Mouse (Mus musculus) hindbrain, embryonic 10.5 days (tissue): ENCODE measurements around the gene Vwa5b2. TPM values are rescaled to one million over a fixed set of nuclear protein-coding genes. Genes with fewer than 3 reads are reported as not detected.
A peak's percentile ranks its signal among the peaks of the same experiment; 100 is the strongest.

Source experiments
- DNase-seq: peaks from one replicate; pipeline ENCODE4 v3.0.0-alpha.2; 2017; ENCODE audit warnings: low spot score
- H3K27ac ChIP-seq: fragments of 300-500 bp; sonication (generic); 2 replicates; pipeline ENCODE4 v1.5.1; 2016; ENCODE audit warnings: mild to moderate bottlenecking, moderate library complexity
- H3K27me3 ChIP-seq: fragments of 300-500 bp; sonication (generic); 2 replicates; pipeline ENCODE4 v1.6.1; 2016; ENCODE audit warnings: mild to moderate bottlenecking; ENCODE audit not compliant: poor library complexity, insufficient read depth, severe bottlenecking
- H3K36me3 ChIP-seq: fragments of 300-500 bp; sonication (generic); 2 replicates; pipeline ENCODE4 v1.6.1; 2016; ENCODE audit warnings: mild to moderate bottlenecking, moderate library complexity
- H3K4me1 ChIP-seq: fragments of 300-500 bp; sonication (generic); replicated peaks from 2 replicates; pipeline ENCODE4 v1.6.1; 2016; ENCODE audit warnings: mild to moderate bottlenecking
- H3K4me3 ChIP-seq: fragments of 300-500 bp; sonication (generic); 2 replicates; pipeline ENCODE4 v1.5.1; 2016; ENCODE audit warnings: mild to moderate bottlenecking, moderate library complexity
- H3K9me3 ChIP-seq: fragments of 300-500 bp; sonication (generic); 2 replicates; pipeline ENCODE4 v1.6.1; 2016; ENCODE audit warnings: mild to moderate bottlenecking, moderate library complexity
- WGBS: fragments of 180-500 bp; shearing (Covaris S2); methylation state at CpG from one replicate; pipeline ENCODE4 v1.1.7; 2016; 5-methylcytosine and 5-hydroxymethylcytosine counted together
- polyA plus RNA-seq: library from polyadenylated mRNA; unstranded; fragments of >200 nt; fragmentation: Nextera tagmentation; extraction: Ambion mirVana; gene quantifications from 2 replicates; pipeline ENCODE4 v1.2.1, GENCODE M21; 2016

Gene Vwa5b2
- polyA plus RNA-seq, 1 experiment from 2014 or later: 4.0 TPM

DNA sequence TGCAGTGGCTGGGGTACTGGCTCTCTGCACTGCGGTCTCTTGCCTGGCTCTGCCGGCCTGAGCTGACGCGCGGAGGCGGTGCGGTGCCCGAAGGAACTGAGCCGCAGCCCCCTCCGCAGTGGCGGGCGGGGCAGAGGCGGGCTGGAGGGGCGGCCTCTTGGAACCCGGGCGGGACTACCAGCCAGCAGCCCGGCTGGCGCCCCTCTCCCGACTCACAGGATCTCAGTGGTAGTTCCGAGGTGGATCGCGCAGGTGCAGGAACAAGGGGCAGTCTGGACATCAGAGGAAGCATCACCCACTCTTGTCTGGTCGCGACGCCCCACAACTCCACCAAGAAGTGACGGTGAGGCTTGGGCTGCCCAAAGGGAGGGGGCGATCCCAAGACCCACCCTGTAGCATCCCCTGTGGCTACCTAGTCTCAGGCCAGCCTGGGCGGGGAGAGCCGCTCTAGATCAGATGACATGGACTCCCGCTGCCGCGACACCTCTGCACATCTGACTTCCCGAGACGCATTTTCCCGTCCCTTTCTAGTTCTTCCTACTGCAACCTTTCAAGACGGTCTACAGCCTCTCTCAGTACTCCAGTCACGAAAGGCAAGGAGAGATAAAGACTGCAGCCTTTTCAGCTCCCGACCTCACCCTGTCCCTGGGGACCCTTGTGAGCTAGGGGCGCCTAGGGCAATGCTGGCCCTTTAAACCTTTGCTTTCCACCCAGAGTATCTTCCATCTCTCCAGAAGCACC is 838 bp downstream of the Vwa5b2 start:
- peak overlapping the region; percentile 67 for H3K4me3 ChIP-seq
- H3K36me3 ChIP-seq: no peaks in the 10 kb centered on the region
- peaks cover 71% of the 10 kb centered on the region for H3K27me3 ChIP-seq
- no peaks in the 10 kb centered on the region for H3K9me3 ChIP-seq
- DNase-seq: peak; percentile 61
- under 1% methylated on average over 39 of the region's 39 CpGs for WGBS
- peak overlapping the region; percentile 71 for H3K27ac ChIP-seq
- H3K4me1 ChIP-seq: peaks cover 26% of the 10 kb centered on the region

- no peak for DNase-seq
- peaks cover 71% of the 10 kb centered on the region for H3K27me3 ChIP-seq
- H3K27ac ChIP-seq: no peak overlapping the region
- peak overlapping the region; percentile 67 for H3K4me3 ChIP-seq
- H3K9me3 ChIP-seq: no peaks in the 10 kb centered on the region
- WGBS: 2% methylated on average over 17 of the region's 17 CpGs
- no peaks in the 10 kb centered on the region for H3K36me3 ChIP-seq
- H3K4me1 ChIP-seq: peaks cover 26% of the 10 kb centered on the region
These were observed 1.4 kb downstream of the Vwa5b2 start for GRCm38 (mm10) chr16:20590680-20591038.

DNA sequence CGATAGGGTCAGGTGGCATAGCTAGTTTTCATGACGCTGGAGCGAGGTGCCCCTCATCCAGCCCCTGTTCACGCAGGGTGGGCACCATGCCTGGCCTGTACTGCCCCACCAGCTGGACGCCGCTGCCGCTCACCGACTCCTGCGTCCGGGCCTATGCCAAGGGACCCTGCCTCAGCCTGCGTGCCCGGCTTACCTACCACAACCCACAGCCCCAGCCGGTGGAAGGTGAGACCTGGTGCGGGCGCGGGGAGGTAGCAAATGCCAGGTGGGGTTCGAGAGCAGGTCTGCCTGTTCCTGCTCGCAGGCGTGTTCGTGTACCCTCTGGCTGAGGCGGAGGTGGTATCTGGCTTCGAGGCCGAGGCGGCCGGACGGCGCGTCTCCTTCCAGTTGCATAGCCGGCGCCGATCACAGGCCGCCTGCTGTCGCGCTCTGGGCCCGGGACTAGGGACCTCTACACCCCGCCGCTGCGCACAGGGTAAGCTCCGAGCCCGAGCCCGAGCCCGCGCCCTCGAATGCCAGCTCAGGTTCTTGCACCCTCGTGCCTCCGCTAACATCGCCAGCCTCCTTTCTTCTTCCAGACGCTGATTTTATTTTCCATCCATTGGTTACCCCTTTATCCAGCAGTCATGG is 1.9 kb downstream of the Vwa5b2 start:
- peaks cover 75% of the 10 kb centered on the region for H3K27me3 ChIP-seq
- H3K9me3 ChIP-seq: no peaks in the 10 kb centered on the region

GRCm38 (mm10) chr16:20595060-20595673 is 5.9 kb downstream of the Vwa5b2 start:
- peaks cover 52% of the 10 kb centered on the region for H3K27me3 ChIP-seq
- H3K4me3 ChIP-seq: no peak overlapping the region
- H3K4me1 ChIP-seq: peaks cover 14% of the 10 kb centered on the region
- DNase-seq: no peak
- H3K36me3 ChIP-seq: no peaks in the 10 kb centered on the region
- H3K27ac ChIP-seq: no peak overlapping the region
- WGBS: 86% methylated on average over 7 of the region's 7 CpGs
- no peaks in the 10 kb centered on the region for H3K9me3 ChIP-seq

More for the DNA sequence above, 1.9 kb downstream of the Vwa5b2 start:
- H3K4me1 ChIP-seq: peaks cover 26% of the 10 kb centered on the region
- H3K27ac ChIP-seq: no peak overlapping the region
- H3K4me3 ChIP-seq: peak overlapping the region; percentile 67
- DNase-seq: peak; percentile 31
- 4% methylated on average over 48 of the region's 48 CpGs for WGBS
- no peaks in the 10 kb centered on the region for H3K36me3 ChIP-seq

DNA sequence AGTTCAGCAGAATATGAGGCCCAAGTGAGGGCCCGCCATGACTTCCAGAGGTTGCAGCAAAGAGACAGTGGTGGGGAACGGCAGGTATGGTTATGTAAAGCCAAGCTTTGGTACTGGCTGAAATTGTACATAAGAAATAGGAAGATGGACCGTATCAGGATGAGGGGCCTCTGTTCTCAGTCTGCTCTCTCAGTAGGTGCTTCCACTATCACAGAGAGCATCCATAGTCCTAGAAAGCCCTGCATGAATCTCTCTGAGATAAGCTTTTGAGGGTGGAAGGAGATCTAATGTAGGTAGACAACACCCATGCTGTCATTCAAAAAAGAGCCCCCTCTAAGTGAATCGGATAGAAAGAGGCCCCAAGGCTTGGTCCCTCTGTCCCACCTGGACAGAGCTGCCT is 6.5 kb downstream of the Vwa5b2 start:
- Histone ChIP-seq H3K4me1 (peaks cover 8% of the 10 kb centered on the region), H3K27me3 (peaks cover 46% of the 10 kb centered on the region), H3K4me3 (no peak overlapping the region), H3K27ac (no peak overlapping the region), H3K9me3 (no peaks in the 10 kb centered on the region), H3K36me3 (no peaks in the 10 kb centered on the region)
- no peak for DNase-seq
- 88% methylated on average over 4 of the region's 4 CpGs for WGBS

- Histone ChIP-seq H3K27me3 (peaks cover 35% of the 10 kb centered on the region), H3K4me1 (no peaks in the 10 kb centered on the region), H3K36me3 (no peaks in the 10 kb centered on the region), H3K9me3 (no peaks in the 10 kb centered on the region), H3K4me3 (no peak overlapping the region), H3K27ac (no peak overlapping the region)
- DNase-seq: no peak
- WGBS: 76% methylated on average over 7 of the region's 7 CpGs
These were observed 7.6 kb downstream of the Vwa5b2 start for GRCm38 (mm10) chr16:20596687-20597441.

DNA sequence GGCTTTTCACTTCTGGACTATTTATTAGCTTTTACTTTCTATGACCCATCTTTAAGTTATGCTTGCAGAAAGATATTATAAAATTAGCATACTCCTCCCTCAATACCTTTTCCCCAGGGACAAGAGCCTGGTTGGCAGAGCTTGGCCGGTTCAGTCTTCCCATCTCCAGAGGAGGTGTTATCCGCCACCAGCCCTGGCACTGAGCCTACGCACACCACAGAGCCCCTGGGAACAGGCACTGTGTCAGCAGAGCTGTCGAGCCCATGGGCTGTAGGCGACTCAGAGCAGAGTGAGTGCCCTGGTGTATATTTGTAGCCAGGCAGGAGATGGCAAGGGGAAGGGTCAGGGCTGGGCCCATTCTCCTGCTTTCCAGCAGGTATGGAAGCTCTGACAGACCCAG is 11.2 kb downstream of the Vwa5b2 start:
- no peak for DNase-seq
- 87% methylated on average over 5 of the region's 5 CpGs for WGBS
- peaks cover 22% of the 10 kb centered on the region for H3K36me3 ChIP-seq

DNA sequence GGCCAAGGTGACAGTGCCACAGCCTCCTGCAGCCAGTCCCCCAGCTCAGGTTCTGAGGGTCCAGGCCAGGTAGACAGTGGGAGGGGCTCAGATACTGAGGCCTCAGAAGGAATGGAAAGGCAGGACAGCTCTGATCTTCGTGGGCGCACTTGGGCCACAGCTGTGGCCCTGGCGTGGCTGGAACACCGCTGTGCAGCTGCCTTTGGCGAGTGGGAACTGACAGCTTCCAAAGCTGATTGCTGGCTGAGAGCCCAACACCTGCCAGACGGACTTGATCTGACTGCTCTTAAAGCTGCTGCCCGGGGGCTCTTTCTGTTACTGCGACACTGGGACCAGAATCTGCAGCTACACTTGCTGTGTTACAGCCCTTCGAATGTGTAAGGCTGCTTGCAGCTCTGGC is 15.4 kb downstream of the Vwa5b2 start:
- H3K27ac ChIP-seq: no peak overlapping the region
- no peak for DNase-seq
- H3K36me3 ChIP-seq: peaks cover 59% of the 10 kb centered on the region
- no peaks in the 10 kb centered on the region for H3K9me3 ChIP-seq
- no peak overlapping the region for H3K4me3 ChIP-seq
- H3K4me1 ChIP-seq: peaks cover 13% of the 10 kb centered on the region
- no peaks in the 10 kb centered on the region for H3K27me3 ChIP-seq
- 86% methylated on average over 9 of the region's 9 CpGs for WGBS

More for the DNA sequence above, 11.2 kb downstream of the Vwa5b2 start:
- Histone ChIP-seq H3K4me1 (no peaks in the 10 kb centered on the region), H3K9me3 (no peaks in the 10 kb centered on the region), H3K27ac (no peak overlapping the region), H3K4me3 (no peak overlapping the region), H3K27me3 (peaks cover 5% of the 10 kb centered on the region; the same call in 1 of the 2 replicates)

DNA sequence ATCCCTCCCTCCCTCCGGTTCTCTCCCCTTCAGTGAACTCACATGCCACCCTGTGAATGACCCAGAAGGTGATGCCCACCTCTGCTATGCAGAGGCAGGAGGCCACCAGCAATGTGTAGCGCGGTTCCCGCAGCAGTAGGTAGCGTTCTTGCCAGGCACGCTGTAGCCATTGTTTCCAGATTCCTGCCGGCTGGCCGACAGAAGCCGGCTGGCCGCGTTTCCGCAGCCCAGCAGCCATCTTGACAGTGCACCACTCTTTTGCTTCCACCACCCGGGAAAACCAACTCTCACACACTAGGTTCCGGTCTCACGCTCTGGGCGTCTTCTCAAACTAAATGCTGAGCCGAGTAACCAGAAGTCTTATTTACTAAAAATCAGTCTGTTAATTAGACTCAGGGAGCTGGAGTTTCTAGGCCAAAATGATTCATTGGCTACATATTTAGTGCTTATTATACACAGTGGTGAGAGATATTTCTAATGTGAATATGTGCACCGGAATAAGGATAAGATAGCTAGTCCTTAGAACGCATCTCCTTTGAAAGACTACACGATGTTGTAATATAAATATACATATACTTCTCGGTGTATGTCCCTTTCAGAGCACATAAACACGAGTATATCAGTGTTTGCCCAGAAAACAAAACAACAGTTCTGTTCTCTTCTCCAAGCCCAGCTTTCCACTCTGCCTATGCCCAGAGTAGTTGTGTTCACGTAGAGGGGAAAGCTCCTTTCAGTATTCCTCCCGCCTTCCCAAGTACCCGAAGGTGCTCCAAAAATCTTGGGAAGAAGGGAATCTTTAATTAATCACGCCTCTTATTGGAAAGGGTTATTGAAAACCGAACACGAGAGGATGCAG is 21.5 kb downstream of the Vwa5b2 start:
- Histone ChIP-seq H3K27ac (peak overlapping the region; percentile 95), H3K9me3 (no peaks in the 10 kb centered on the region), H3K27me3 (no peaks in the 10 kb centered on the region), H3K4me3 (peak overlapping the region; percentile 88), H3K36me3 (peaks cover 46% of the 10 kb centered on the region), H3K4me1 (peaks cover 27% of the 10 kb centered on the region)
- whole genome bisulfite sequencing: under 1% methylated on average over 28 of the region's 28 CpGs
- DNase-seq: peak; percentile 85

GRCm38 (mm10) chr16:20611357-20612227 is 22.3 kb downstream of the Vwa5b2 start, which contains the start of the genes Eef1akmt4, Gm49333 and Alg3:
Gene Eef1akmt4, plus strand, starts transcription at chr16:20611593.
Gene Gm49333, plus strand, starts transcription at chr16:20611610.
Gene Alg3, minus strand, starts transcription at chr16:20611735.
- DNase-seq: peak; percentile 91
- peak within 1 kb of the TSS; percentile 95 for H3K27ac ChIP-seq
- H3K4me3 ChIP-seq: peak within 1 kb of the TSS; percentile 88
- WGBS: 2% methylated on average over 41 of the region's 41 CpGs
- peaks cover 27% of the 10 kb centered on the region for H3K4me1 ChIP-seq
- H3K36me3 ChIP-seq: peaks cover 37% of the 10 kb centered on the region
- H3K9me3 ChIP-seq: no peaks in the 10 kb centered on the region
- no peaks in the 10 kb centered on the region for H3K27me3 ChIP-seq
